Comparison of ENCODE assay signal across 21 mouse cellular contexts in the genomic region with DNA sequence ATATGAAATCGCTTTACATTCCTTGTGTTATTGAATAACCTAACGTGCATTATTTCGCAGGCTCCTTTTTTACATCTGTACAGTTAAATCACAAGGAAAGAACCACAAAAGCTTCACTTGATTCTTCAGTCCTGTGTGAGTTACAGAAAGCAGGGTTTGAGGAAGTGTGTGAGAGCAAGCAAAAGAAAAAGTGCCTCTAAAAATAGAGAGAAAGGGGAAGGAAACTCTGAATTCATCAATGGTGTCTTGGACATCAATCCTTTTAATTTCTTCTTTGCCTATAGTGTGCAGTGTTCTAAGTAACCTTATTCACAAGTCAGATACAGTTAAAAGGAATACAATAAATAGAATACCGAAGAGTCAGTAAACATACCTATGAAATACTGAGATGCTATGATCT.
DNase-seq lines count a peak whose midpoint lies in the region; ATAC-seq and TF ChIP-seq lines count a peak whose summit lies in the region.
"Had no signal": no experiment of that assay in that cellular context is flagged by ENCODE, and none has a peak within 500 bp of the region (broad histone marks: within the 10 kb centered on the region; RNA-seq: fewer than 3 reads in every experiment).

No protein-coding gene starts in this region.

- H3K4me3 ChIP-seq in CH12.LX (replicated peaks in 1 of 3; ENCODE audit: low read depth in 2 of 3, low read length in 2 of 3, poor library complexity in 1 of 3), result no peak overlapping the region
- H3K4me3 ChIP-seq in forebrain, embryonic 10.5 days, result no peak overlapping the region
- H3K4me3 ChIP-seq: embryonic facial prominence, embryonic 10.5 days; embryonic facial prominence, embryonic 12.5 days; forebrain, embryonic 12.5 days; forebrain, embryonic 15.5 days had no signal

- in situ Hi-C loops in CH12.LX (cut with MboI; ENCODE audit: low pct_ligation_motif_present, low pct_unique_long_range_greater_than_20kb, low sequenced_read_pairs), result no loop called here

- DNase-seq in CH12.LX (ENCODE audit: extremely low read depth), result peak; percentile 10
- no peak for DNase-seq in kidney, postnatal 14 days
- no peak for DNase-seq in forebrain, embryonic 10.5 days (ENCODE audit: extremely low spot score, low spot score)
- DNase-seq: adrenal gland, adult 2 months; adrenal gland, postnatal 10 days; adrenal gland, postnatal 25 days; B cell, adult 2 months; cerebellum, adult 11 months; cerebellum, adult 18-20 months; cerebellum, adult 8-10 months; cerebellum, adult 9-11 months; cerebellum, postnatal 14 days; cerebellum, postnatal 36 days; forebrain, postnatal 0 days had no signal

- no peak overlapping the region for H3K4me2 ChIP-seq in CH12.LX (ENCODE audit: insufficient read depth, low read depth, poor library complexity, severe bottlenecking)
- H3K4me2 ChIP-seq: embryonic facial prominence, embryonic 12.5 days; forebrain, embryonic 12.5 days; forebrain, embryonic 15.5 days had no signal

- H3K27ac ChIP-seq in CH12.LX (ENCODE audit: insufficient read depth, low read depth), result no peak overlapping the region
- no peak overlapping the region for H3K27ac ChIP-seq in forebrain, embryonic 10.5 days
- H3K27ac ChIP-seq: embryonic facial prominence, embryonic 10.5 days; embryonic facial prominence, embryonic 12.5 days; forebrain, embryonic 12.5 days; forebrain, embryonic 15.5 days had no signal

- ATAC-seq in granulocyte monocyte progenitor cell, adult 5-6 weeks (replicated peaks; ENCODE audit: poor library complexity, severe bottlenecking), result peak; percentile 35; the same call in 1 of the 2 replicates
- ATAC-seq in megakaryocyte progenitor cell, adult 5-6 weeks (replicated peaks; ENCODE audit: poor library complexity), result peak; percentile 84
- ATAC-seq: CD4-positive, CD25-positive, alpha-beta regulatory T cell, adult 4 months; forebrain, embryonic 15.5 days; forebrain, postnatal 0 days had no signal

- no peak for TF ChIP-seq POLR2A in CH12.LX (IDR thresholded peaks at IDR 0.05; ENCODE audit: low read depth, low read length)

- TF ChIP-seq RAD21 in CH12.LX (IDR thresholded peaks at IDR 0.05; ENCODE audit: low read depth, low read length), result no peak

- H3K4me1 ChIP-seq in CH12.LX (ENCODE audit: control insufficient read depth in 1 of 2, insufficient read depth in 2 of 2), result peaks cover 0 to 16% of the 10 kb centered on the region in 2 experiments; a peak in 2 of 4 replicates
- no peaks in the 10 kb centered on the region for H3K4me1 ChIP-seq in forebrain, embryonic 10.5 days
- H3K4me1 ChIP-seq: embryonic facial prominence, embryonic 10.5 days; embryonic facial prominence, embryonic 12.5 days; forebrain, embryonic 12.5 days; forebrain, embryonic 15.5 days had no signal

- no peak for TF ChIP-seq EP300 in CH12.LX (IDR thresholded peaks at IDR 0.05; ENCODE audit: low read length)

- no peaks in the 10 kb centered on the region for H3K79me2 ChIP-seq in CH12.LX (replicated peaks; ENCODE audit: control insufficient read depth, extremely low read depth, insufficient read depth, poor library complexity, severe bottlenecking)

- TF ChIP-seq CTCF in CH12.LX (conservative IDR thresholded peaks at IDR 0.05 in 1 of 2, IDR thresholded peaks at IDR 0.05 in 1 of 2; ENCODE audit: low read depth in 2 of 2, low read length in 2 of 2), result no peak

- H3K27me3 ChIP-seq in CH12.LX (replicated peaks), result no peaks in the 10 kb centered on the region
- no peaks in the 10 kb centered on the region for H3K27me3 ChIP-seq in forebrain, embryonic 10.5 days (ENCODE audit: poor library complexity, severe bottlenecking)
- H3K27me3 ChIP-seq: embryonic facial prominence, embryonic 12.5 days; forebrain, embryonic 12.5 days; forebrain, embryonic 15.5 days had no signal

- dilution Hi-C loops in CH12.LX (cut with MboI; ENCODE audit: extremely low pct_ligation_motif_present, extremely low pct_unique_long_range_greater_than_20kb, low sequenced_read_pairs), result no loop called here

- no peaks in the 10 kb centered on the region for H3K9me3 ChIP-seq in CH12.LX (replicated peaks; ENCODE audit: low read length)
- H3K9me3 ChIP-seq in forebrain, embryonic 10.5 days, result no peaks in the 10 kb centered on the region
- H3K9me3 ChIP-seq: embryonic facial prominence, embryonic 10.5 days; embryonic facial prominence, embryonic 12.5 days; forebrain, embryonic 12.5 days; forebrain, embryonic 15.5 days had no signal

- H3K36me3 ChIP-seq in CH12.LX (replicated peaks in 1 of 2; ENCODE audit: control insufficient read depth in 1 of 2, insufficient read depth in 1 of 2, low read length in 1 of 2), result no peaks in the 10 kb centered on the region
- H3K36me3 ChIP-seq in forebrain, embryonic 10.5 days (replicated peaks), result no peaks in the 10 kb centered on the region
- H3K36me3 ChIP-seq: embryonic facial prominence, embryonic 10.5 days; embryonic facial prominence, embryonic 12.5 days; forebrain, embryonic 12.5 days; forebrain, embryonic 15.5 days had no signal

- 93% methylated on average over 4 of the region's 4 CpGs for whole genome bisulfite sequencing in forebrain, embryonic 10.5 days

- H3K9ac ChIP-seq in CH12.LX (ENCODE audit: insufficient read depth, low read depth), result no peak overlapping the region
- H3K9ac ChIP-seq: embryonic facial prominence, embryonic 12.5 days; forebrain, embryonic 12.5 days; forebrain, embryonic 15.5 days; forebrain, postnatal 0 days had no signal

TF ChIP-seq in CH12.LX, 34 proteins besides CTCF, POLR2A, EP300 and RAD21:
- TF ChIP-seq MXI1 (IDR thresholded peaks at IDR 0.05; ENCODE audit: low read depth, low read length) (no peak), ZNF384 (IDR thresholded peaks at IDR 0.05; ENCODE audit: low read depth, low read length) (no peak), ELF1 (IDR thresholded peaks at IDR 0.05; ENCODE audit: low read depth, low read length) (no peak), ZKSCAN1 (IDR thresholded peaks at IDR 0.05; ENCODE audit: borderline replicate concordance, low read depth, low read length) (no peak), HCFC1 (IDR thresholded peaks at IDR 0.05; ENCODE audit: low read depth, low read length) (no peak), TBP (conservative IDR thresholded peaks at IDR 0.05; ENCODE audit: low read depth, low read length) (no peak), CHD2 (IDR thresholded peaks at IDR 0.05; ENCODE audit: low read length) (no peak), POLR2AphosphoS2 (IDR thresholded peaks at IDR 0.05; ENCODE audit: low read depth, low read length) (no peak), SIN3A (IDR thresholded peaks at IDR 0.05; ENCODE audit: low read length) (no peak), RCOR1 (conservative IDR thresholded peaks at IDR 0.05; ENCODE audit: low read depth, low read length) (no peak), UBTF (IDR thresholded peaks at IDR 0.05; ENCODE audit: low read depth, low read length) (no peak), USF1 (IDR thresholded peaks at IDR 0.05; ENCODE audit: low read depth, low read length) (no peak), KAT2A (IDR thresholded peaks at IDR 0.05; ENCODE audit: insufficient replicate concordance, low read length) (no peak), USF2 (conservative IDR thresholded peaks at IDR 0.05; ENCODE audit: low read depth, low read length) (no peak), JUND (conservative IDR thresholded peaks at IDR 0.05; ENCODE audit: low read depth, low read length) (no peak)
